Mouse (Mus musculus) hindbrain, embryonic 10.5 days (tissue): Measurements from ENCODE around the gene Aen. TPM values are rescaled to one million over a fixed set of nuclear protein-coding genes. Genes with fewer than 3 reads are reported as not detected.

Experiments
- DNase-seq: peaks from one replicate; pipeline ENCODE4 v3.0.0-alpha.2; 2017; ENCODE audit warnings: low spot score
- H3K27ac ChIP-seq: fragments of 300-500 bp; sonication (generic); 2 replicates; pipeline ENCODE4 v1.5.1; 2016; ENCODE audit warnings: mild to moderate bottlenecking, moderate library complexity
- H3K27me3 ChIP-seq: fragments of 300-500 bp; sonication (generic); 2 replicates; pipeline ENCODE4 v1.6.1; 2016; ENCODE audit warnings: mild to moderate bottlenecking; ENCODE audit not compliant: poor library complexity, insufficient read depth, severe bottlenecking
- H3K36me3 ChIP-seq: fragments of 300-500 bp; sonication (generic); 2 replicates; pipeline ENCODE4 v1.6.1; 2016; ENCODE audit warnings: mild to moderate bottlenecking, moderate library complexity
- H3K4me1 ChIP-seq: fragments of 300-500 bp; sonication (generic); replicated peaks from 2 replicates; pipeline ENCODE4 v1.6.1; 2016; ENCODE audit warnings: mild to moderate bottlenecking
- H3K4me3 ChIP-seq: fragments of 300-500 bp; sonication (generic); 2 replicates; pipeline ENCODE4 v1.5.1; 2016; ENCODE audit warnings: mild to moderate bottlenecking, moderate library complexity
- H3K9me3 ChIP-seq: fragments of 300-500 bp; sonication (generic); 2 replicates; pipeline ENCODE4 v1.6.1; 2016; ENCODE audit warnings: mild to moderate bottlenecking, moderate library complexity
- WGBS: fragments of 180-500 bp; shearing (Covaris S2); methylation state at CpG from one replicate; pipeline ENCODE4 v1.1.7; 2016; 5-methylcytosine and 5-hydroxymethylcytosine counted together
- polyA plus RNA-seq: library from polyadenylated mRNA; unstranded; fragments of >200 nt; fragmentation: Nextera tagmentation; extraction: Ambion mirVana; gene quantifications from 2 replicates; pipeline ENCODE4 v1.2.1, GENCODE M21; 2016

The Aen gene
- polyA plus RNA-seq: 59.0 and 73.4 TPM in 2 replicates

DNA sequence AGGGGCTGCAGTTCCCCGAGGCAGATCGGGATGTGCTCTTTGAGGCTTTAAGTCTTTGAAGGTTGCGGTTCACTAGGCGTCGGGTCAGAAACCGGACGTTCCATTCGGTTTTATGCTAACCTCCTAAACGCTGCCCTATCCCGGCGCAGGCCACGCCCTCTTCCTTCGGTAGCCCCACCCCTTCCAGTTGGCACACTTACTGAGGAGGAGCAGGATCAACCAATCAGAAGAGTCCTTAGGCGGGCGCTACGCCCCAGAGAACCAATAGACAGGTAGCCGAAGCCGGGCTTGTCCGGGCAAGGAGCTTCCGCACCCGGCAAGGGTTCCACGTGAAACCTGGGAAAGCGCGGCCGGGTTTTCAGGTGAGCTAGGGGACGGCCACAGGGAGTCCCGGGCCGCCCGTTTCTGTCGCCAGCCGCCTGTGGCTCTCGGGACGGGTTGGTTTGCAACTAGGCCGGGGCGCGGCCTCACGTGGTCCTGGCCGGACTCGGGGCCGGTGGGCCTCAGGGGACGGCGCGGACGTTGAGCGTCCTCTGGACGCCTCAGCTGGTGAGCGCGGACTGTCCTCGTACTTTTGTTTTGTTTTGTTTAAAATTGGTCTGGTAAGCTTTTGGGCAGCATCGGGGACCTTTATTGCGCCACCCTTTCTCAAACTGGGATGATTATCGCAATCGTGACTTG, at the start of gene Aen:
Aen (plus strand) TSS at position 202 of the 681 bp plus-strand sequence.
- 4% methylated on average over 53 of the region's 53 CpGs for WGBS
- H3K4me1 ChIP-seq: peaks cover 25% of the 10 kb centered on the region
- peak; percentile 98 for DNase-seq

DNA sequence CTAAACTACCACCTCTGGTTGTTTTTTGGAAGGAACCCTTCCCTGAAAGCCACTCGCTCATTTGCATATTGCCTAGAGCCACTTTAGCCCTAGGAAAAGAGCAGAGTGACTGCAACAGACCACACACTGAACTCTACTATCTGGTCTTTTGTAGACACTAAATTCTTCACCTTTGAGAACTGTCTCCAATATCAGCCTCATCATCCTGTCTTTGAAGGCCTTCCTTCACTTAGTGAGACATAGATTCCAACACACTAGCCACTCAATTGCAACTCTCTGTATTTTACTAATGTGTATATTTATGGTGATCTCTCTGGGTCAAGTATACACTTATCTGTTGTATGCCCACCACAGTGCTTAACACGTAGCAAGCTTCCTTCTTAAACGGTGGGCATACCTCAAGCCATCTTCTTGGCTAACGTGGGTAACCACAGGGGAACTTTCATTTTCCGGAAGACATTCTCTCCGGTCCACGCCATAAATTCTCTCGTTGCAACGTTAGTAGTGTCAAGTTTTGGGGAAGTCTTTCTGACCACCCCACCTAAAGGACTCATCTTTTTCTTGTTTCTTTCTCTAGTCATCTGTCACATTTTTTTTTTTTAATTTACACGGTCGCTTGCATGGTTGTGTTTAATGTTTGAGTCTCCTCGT, 49.5 kb upstream of the Aen start:
- 43% methylated on average over 12 of the region's 12 CpGs for WGBS
- H3K4me1 ChIP-seq: peaks cover 17% of the 10 kb centered on the region
- no peaks in the 10 kb centered on the region for H3K27me3 ChIP-seq
- H3K4me3 ChIP-seq: peak overlapping the region; percentile 89
- no peak for DNase-seq
- H3K36me3 ChIP-seq: peaks cover 30% of the 10 kb centered on the region
- no peaks in the 10 kb centered on the region for H3K9me3 ChIP-seq
- H3K27ac ChIP-seq: peak overlapping the region; percentile 97

More for the DNA sequence above, at the start of gene Aen:
- H3K9me3 ChIP-seq: 0 out of 2 replicates have a peak, but pooled peaks cover 4% of the 10 kb centered on the region
- no peaks in the 10 kb centered on the region for H3K27me3 ChIP-seq
- peak within 1 kb of the TSS; percentile 91 for H3K4me3 ChIP-seq
- H3K27ac ChIP-seq: peak within 1 kb of the TSS; percentile 91
- H3K36me3 ChIP-seq: peaks cover 16% of the 10 kb centered on the region

DNA sequence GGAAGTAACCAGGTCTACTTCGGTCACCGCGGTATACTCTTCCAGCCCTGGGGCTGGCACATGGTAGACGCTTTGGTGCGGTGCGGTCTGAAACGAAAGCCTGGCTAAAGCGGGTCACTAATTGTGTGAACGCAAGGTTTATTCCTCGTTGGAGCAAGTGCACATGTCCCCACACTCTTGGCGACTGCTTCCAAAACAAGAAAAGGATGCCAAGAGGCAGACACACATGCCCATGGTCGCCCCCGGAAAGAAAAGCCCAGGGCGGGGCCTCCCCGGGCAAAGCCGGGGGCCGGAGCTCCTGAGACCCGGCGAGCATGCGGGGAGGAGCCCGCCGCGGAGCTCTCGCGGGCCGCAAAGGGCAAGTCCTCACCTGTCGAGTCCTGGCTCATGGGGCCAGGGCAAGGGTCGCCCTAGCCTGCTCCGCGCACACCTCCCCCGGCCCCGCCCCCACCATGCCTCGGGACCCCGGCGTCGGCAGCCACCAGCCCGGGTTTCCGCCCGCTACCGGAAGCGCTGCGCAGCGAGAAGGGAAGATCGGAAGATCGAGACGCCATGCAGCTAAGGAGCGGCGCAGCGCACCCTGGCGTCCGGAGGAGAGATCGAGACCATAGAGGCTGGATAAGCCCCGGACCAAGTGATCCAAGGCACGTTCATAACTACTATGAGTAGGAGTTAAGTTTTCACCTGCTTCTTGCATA, 48.8 kb upstream of the Aen start, which contains the start of gene Det1:
Det1 (minus strand) TSS at position 527 of the 698 bp plus-strand sequence.
- Histone ChIP-seq H3K27me3 (no peaks in the 10 kb centered on the region), H3K4me1 (peaks cover 17% of the 10 kb centered on the region), H3K9me3 (no peaks in the 10 kb centered on the region), H3K4me3 (peak within 1 kb of the TSS; percentile 89), H3K27ac (peak within 1 kb of the TSS; percentile 97), H3K36me3 (peaks cover 24% of the 10 kb centered on the region)
- peak; percentile 94 for DNase-seq
- WGBS: under 1% methylated on average over 54 of the region's 54 CpGs

DNA sequence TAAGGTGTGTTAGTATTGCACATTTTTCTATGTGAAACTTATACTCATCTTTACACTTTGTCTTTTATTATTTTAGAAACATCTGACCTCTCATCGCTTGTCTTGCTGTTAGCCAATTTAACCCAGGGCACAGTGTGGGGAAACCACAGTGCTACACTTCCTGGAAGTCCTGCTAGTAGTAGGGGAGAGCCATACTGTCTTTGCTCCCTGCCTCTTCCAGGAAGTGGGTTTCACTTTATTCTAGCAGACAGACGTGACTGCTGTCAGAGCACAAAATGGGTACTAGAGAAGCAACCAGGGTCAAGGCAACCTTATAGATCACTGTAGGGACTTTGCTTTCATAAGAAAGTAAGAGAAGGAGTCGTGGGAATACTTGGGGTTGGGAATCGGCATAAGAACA, 41.6 kb upstream of the Aen start:
- Histone ChIP-seq H3K4me1 (no peaks in the 10 kb centered on the region), H3K27me3 (no peaks in the 10 kb centered on the region), H3K4me3 (no peak overlapping the region), H3K36me3 (no peaks in the 10 kb centered on the region), H3K9me3 (no peaks in the 10 kb centered on the region), H3K27ac (no peak overlapping the region)
- WGBS: 73% methylated on average over 4 of the region's 4 CpGs
- DNase-seq: no peak

DNA sequence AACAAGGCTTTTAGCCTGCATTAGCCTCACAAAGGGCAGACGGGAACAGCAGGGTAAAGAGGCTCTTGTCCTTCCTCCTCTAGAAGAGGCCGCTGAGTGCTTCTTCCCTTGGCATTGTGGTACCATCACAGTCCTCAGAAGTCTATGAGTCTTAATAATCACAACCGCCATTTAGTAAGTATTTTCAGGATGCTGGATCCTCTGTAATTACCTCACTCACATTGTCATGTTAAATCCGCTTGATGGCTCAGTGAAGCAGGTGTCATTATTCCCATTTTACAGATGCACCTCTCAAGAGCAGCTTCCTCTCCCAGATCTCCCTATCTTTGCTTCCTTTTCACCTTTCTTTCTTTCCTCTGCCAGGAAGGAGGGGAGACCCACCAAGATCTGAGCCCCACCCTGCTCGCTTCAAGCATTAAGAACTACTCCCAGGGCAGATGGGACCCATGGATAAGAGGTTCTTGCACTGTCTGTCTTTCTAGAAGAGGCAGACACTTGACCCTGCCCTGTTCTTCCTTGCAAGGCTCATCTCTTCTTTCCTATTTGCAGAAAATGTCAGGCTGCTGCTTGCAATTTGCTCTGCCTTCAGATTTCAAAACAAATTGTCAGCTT, 40.5 kb upstream of the Aen start:
- Histone ChIP-seq H3K4me1 (no peaks in the 10 kb centered on the region), H3K4me3 (no peak overlapping the region), H3K9me3 (no peaks in the 10 kb centered on the region), H3K27me3 (no peaks in the 10 kb centered on the region), H3K27ac (no peak overlapping the region), H3K36me3 (no peaks in the 10 kb centered on the region)
- 65% methylated on average over 5 of the region's 5 CpGs for WGBS
- DNase-seq: no peak

DNA sequence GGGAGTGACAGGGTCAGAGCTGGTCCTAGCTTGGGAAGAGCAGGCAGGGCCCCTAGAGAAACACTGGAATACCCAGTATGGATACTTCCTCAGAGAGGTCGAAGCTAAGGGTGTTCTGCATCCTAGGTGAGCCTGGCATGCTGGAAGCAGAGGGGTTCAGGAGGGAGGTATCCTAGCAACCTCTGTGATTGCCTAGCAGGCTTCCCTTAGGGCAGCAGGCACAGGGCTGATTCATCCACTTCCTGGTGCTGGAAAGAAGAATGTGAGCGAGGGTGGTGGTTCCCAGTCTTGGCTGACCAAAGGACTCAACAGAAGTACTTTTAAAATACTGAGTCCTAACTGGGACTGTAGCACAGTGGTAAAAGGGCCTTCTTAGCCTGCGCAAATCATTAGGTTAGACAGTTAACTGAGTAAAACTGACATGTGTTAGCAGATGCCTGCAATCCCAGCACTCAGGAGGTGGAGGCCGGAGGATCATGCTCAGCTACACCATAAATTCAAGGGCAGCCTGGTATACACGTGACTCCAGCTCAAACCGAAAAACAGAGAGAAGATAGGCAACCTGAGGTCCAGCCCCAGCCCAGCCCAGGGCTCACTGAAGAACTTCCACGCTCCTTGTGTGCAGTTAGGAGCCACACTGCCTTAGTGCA, 31.7 kb upstream of the Aen start:
- no peak overlapping the region for H3K4me3 ChIP-seq
- H3K27ac ChIP-seq: no peak overlapping the region
- DNase-seq: no peak
- H3K36me3 ChIP-seq: no peaks in the 10 kb centered on the region
- 72% methylated on average over 7 of the region's 7 CpGs for WGBS
- H3K27me3 ChIP-seq: no peaks in the 10 kb centered on the region
- peaks cover 3% of the 10 kb centered on the region; the same call in 1 of the 2 replicates for H3K4me1 ChIP-seq
- no peaks in the 10 kb centered on the region for H3K9me3 ChIP-seq

DNA sequence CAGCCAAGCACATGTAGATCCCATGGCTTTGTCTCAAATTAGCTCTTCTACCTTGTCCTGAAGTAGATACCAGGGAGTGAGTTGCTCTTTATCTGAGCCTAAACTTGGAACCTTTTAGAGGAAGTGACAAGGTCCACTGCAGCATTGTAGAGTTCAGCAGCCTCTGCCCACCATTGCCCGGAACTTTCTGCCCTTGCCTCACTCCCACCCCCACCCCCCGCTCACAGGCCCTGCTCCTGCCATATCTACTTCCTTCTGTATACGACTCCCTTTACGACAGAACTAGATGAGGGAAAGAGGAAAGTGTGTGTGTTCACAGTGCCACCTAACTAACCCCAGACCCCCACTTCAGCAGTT, 31.2 kb upstream of the Aen start:
- H3K4me1 ChIP-seq: peaks cover 3% of the 10 kb centered on the region; the same call in 1 of the 2 replicates
- WGBS: 88% methylated on average over 4 of the region's 4 CpGs
- H3K27me3 ChIP-seq: no peaks in the 10 kb centered on the region
- no peak for DNase-seq
- H3K9me3 ChIP-seq: no peaks in the 10 kb centered on the region
- H3K4me3 ChIP-seq: no peak overlapping the region
- no peaks in the 10 kb centered on the region for H3K36me3 ChIP-seq
- no peak overlapping the region for H3K27ac ChIP-seq

DNA sequence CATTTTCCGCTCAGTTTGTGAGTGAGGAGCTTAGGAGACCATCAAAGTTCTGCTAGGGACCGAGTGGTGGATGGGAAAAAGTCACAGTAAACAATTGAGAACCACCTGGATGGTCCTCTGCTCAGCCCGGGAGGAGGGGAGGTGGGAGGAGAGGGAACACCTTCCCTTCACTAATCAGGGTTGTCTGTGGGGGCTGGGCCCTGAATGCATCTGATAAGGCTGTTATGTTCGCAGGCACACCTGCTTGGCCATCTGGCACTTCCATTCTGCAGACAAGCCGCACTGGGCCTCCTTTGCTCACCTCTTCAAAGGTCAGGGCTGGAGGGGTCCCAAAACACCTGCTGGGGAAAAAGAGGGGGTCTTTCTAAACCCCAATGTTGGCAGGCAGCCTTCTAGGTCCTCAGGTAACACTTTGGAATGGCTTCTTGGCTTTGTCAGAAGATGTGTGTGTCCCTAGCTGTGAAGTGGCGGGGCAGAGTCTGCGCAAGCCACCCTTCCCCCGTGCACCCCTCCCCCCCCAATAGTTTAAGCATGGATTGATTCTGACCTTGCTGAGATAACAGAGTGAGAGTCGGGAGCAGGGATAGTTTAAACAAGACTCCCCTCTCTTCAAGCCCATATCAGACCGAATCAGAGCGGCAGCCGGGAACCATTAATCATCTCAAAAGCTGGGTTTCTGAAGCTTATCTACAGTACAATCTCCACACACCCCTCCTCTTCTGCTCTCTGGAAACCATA, 30.3 kb upstream of the Aen start:
- WGBS: 65% methylated on average over 12 of the region's 12 CpGs
- Histone ChIP-seq H3K27me3 (no peaks in the 10 kb centered on the region), H3K4me3 (no peak overlapping the region), H3K4me1 (peaks cover 3% of the 10 kb centered on the region; the same call in 1 of the 2 replicates), H3K9me3 (no peaks in the 10 kb centered on the region), H3K36me3 (no peaks in the 10 kb centered on the region), H3K27ac (no peak overlapping the region)
- no peak for DNase-seq

DNA sequence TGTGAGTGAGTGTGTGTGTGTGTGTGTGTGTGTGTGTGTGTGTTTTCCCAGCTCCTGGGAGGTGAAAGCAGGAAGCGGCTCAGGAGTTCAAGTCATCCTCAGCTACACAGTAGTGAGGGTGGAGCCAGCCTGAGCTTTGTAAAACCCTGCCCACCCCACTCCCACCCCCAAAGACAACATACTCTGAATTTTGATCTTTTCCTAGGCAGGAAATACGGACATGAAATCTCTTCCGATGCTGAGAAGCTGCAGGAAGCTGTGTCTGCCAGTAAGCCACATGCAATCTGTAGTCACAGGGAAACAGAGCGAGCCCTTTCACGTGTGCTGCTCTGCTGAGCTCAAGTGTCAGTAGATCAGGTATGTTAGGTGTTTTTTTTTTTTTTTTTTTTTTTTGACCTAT, 26.9 kb upstream of the Aen start:
- Histone ChIP-seq H3K4me1 (peaks cover 3% of the 10 kb centered on the region; the same call in 1 of the 2 replicates), H3K27me3 (no peaks in the 10 kb centered on the region), H3K36me3 (no peaks in the 10 kb centered on the region), H3K9me3 (no peaks in the 10 kb centered on the region), H3K4me3 (no peak overlapping the region), H3K27ac (no peak overlapping the region)
- WGBS: 81% methylated on average over 5 of the region's 5 CpGs
- no peak for DNase-seq

DNA sequence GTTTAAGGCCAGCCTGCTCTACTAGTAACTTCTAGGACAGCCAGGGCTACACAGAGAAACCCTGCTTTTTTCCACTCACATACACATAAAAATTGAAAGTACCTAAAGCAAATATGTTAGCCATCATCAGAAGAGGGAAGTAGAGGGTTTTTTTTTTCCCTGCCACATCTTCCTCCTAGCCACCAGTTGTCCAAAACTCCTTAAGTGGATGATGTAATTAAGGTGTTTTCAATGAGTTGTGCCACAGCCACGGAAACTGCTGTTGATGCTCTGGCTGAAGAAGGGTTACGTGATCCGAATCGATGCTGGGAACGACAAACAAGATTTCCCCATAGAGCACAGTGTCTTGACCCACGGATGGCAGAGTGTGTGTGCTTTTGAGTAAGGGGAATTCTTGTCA, 23.3 kb upstream of the Aen start:
- H3K4me1 ChIP-seq: no peaks in the 10 kb centered on the region
- H3K27ac ChIP-seq: no peak overlapping the region
- H3K9me3 ChIP-seq: no peaks in the 10 kb centered on the region
- WGBS: 86% methylated on average over 6 of the region's 6 CpGs
- H3K27me3 ChIP-seq: no peaks in the 10 kb centered on the region
- H3K36me3 ChIP-seq: no peaks in the 10 kb centered on the region
- no peak for DNase-seq
- H3K4me3 ChIP-seq: no peak overlapping the region

DNA sequence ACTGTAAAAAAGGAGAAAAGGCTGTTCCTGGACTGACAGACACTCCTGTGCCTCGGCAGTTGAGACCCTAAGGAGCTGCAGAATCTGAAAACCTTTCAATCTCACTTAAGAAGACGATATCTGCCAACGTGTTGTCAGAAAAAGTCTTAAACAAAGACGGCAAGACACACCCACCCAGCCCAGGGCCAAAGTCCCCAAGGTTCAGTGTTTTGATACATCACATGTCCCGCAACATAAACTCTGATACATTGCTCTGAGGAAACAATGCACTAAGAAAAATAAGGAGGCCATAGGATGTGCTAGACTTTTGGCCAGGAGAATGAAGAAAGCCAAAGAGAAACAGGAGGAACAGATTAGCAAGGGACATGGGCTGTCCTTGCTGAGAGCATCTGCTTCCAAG, 22.8 kb upstream of the Aen start:
- no peaks in the 10 kb centered on the region for H3K36me3 ChIP-seq
- no peaks in the 10 kb centered on the region for H3K27me3 ChIP-seq
- H3K9me3 ChIP-seq: no peaks in the 10 kb centered on the region
- H3K27ac ChIP-seq: no peak overlapping the region
- no peaks in the 10 kb centered on the region for H3K4me1 ChIP-seq
- 82% methylated on average over 5 of the region's 5 CpGs for WGBS
- no peak for DNase-seq
- no peak overlapping the region for H3K4me3 ChIP-seq
